Mouse (Mus musculus) liver, postnatal 0 days (tissue): Measurements from ENCODE around the gene Hoxb4.

ENCODE experiments used
- CTCF ChIP-seq: sonication (generic); IDR thresholded peaks from 2 replicates; pipeline ENCODE4 v1.5.1; 2016; ENCODE audit warnings: antibody characterized with exemption, low read depth
- EP300 ChIP-seq: IDR thresholded peaks from 2 replicates; pipeline ENCODE4 v1.6.1; 2016; ENCODE audit warnings: antibody characterized with exemption, low read depth, mild to moderate bottlenecking

DNA sequence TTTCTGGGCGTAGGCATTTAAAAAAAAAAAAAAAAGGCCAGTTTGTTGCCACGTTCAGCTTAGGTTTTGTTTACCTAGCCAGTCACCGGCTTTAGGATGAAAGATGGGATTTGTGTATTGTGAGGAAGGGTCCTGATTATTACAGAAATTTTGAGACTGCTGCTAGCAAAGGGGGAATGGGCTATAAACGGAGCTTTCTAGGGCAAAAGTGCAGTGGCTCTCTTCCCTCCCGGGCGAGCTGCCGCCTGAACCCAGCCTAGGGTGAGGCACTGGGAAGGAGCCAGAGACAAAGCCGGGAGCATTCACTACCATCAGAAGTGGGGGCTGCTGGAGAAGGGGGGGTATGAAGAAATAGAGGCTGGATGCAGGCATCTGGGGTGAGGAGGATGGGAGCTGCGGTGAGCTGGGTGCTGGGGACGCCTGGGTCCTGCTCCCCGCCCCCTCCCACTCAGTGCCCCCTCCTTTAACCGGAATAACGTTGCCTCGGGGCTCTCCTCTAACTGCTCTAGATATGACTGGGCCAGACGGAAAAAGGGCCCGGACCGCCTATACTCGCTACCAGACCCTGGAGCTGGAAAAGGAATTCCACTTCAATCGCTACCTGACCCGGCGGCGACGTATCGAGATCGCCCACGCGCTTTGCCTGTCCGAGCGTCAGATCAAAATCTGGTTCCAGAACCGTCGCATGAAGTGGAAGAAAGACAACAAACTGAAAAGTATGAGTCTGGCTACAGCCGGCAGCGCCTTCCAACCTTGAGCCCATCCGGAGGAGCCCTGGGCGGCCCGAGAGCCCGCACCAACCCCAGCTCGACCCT is 13.5 kb upstream of the Hoxb4 start:
- TF ChIP-seq CTCF = no peak
- no peak for TF ChIP-seq EP300
